Mouse (Mus musculus) adrenal gland, adult (tissue): ENCODE measurements around the gene Aurka.

Source experiments
- DNase-seq, 2 experiments: peaks; one replicate each; pipeline ENCODE4 v3.0.0; 2022 to 2023; ENCODE audit warnings: low spot score in 1 of 2; ENCODE audit not compliant: inconsistent age in 2 of 2

Gene Aurka

GRCm38 (mm10) chr2:172338206-172338942, 32.0 kb downstream of the Aurka start:
- DNase-seq = no peak

DNA sequence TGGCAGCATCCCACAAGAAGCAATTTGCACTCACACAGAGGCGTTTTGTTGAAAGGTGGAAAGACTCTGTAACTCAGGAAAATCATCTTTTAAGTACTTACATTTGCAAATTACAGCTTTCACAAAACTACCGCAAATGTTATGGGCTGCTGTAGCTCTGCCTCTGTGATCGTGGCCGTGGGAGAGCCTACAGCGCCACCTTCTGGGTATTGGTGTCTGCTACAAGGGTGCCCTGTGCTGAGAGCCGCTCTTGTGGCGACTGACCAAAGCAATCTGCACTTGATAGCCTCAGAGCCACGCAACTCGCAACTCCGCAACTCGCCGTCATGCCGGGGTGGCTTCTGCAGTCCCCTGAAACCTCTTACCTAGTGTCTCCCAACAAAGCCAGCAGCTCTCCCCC, 41.2 kb downstream of the Aurka start:
- peak; percentile 66 to 89 for DNase-seq

DNA sequence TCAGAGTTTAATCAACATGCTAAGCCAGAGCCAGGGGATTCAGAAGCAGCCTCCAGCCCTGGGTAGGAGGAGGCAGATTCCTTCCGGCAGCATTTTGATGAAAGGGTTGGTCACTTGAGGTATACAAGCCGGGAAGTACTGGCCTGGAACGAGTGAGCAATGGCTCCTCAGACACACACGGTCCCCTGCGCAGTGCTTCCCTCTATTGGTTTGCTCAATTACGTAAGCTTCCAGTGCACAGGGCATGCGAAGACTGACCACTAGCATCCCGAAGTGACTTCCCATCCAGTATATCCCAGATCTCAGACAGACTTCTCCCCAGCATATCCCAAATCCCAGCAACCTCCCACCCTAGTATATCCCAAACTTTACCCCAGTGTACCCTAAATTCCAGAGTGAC, 42.1 kb downstream of the Aurka start:
- DNase-seq = no peak

DNA sequence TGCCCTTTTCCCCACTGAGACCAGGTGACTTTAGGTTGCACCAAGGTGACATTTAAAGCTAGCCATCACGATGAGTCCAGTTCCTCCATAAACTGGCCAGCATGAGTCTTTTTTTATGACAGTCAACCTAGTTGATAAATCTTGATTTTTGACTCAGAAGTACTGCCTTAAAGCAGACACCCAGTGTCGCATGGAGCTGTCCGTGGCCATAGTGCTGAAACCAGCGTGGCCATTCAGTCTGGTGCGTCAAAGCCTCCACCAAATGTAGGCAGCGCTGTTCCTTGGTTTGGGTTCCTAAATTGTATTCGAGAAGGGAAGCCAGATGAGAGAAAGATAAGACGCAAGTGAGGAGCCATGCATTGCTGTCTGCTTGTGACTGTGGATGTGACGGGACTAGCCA, 49.5 kb downstream of the Aurka start:
- peak; percentile 73 to 91 for DNase-seq

- DNase-seq = peak; percentile 70 to 88
These were observed 58.6 kb downstream of the Aurka start for GRCm38 (mm10) chr2:172311731-172312130.

DNA sequence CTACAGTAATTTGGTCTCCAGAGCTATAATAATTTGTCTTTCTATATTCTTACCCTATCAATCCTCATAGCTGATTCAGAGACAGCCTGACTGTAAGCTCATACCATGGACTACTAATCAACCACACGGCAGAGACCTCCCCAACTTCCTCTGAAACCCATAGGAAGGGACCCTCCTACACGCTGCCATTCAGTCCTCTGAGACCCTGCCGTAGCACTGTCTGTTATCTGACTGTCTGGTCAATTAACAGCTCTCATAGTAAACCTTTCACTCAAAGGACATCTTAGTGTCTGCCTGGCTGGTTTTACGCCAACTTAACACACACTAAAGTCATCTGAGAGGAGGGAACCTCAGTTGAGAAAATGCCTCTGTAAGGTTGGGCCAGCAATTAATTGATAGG, 63.8 kb downstream of the Aurka start:
- no peak for DNase-seq
